Mouse (Mus musculus): ENCODE results near the gene B3gnt9.

B3gnt9 gene

GRCm38 (mm10) chr8:105281821-105282220, 26.9 kb upstream of the B3gnt9 start:
- no peak for DNase-seq

- DNase-seq: no peak
Observed at GRCm38 (mm10) chr8:105280567-105280966, 25.6 kb upstream of the B3gnt9 start.

GRCm38 (mm10) chr8:105278911-105279334, 24.0 kb upstream of the B3gnt9 start:
- DNase-seq: peak; percentile 94

GRCm38 (mm10) chr8:105276292-105277120, 21.6 kb upstream of the B3gnt9 start:
- DNase-seq: peak in 1 of 2 experiments; percentile 43

- no peak for DNase-seq
Observed at GRCm38 (mm10) chr8:105275840-105276239, 20.9 kb upstream of the B3gnt9 start, which contains the start of gene Nol3. Gene Nol3 (plus strand): TSS chr8:105276140.

GRCm38 (mm10) chr8:105275387-105275786, 20.4 kb upstream of the B3gnt9 start:
- no peak for DNase-seq

GRCm38 (mm10) chr8:105270916-105271186, 15.9 kb upstream of the B3gnt9 start:
- DNase-seq: peak in 1 of 2 experiments; percentile 18

- peak in 1 of 2 experiments; percentile 20 for DNase-seq
Observed at GRCm38 (mm10) chr8:105270101-105270915, 15.4 kb upstream of the B3gnt9 start.

- DNase-seq: peak; percentile 69 to 73
Observed at GRCm38 (mm10) chr8:105269461-105269947, 14.6 kb upstream of the B3gnt9 start, which contains the start of gene Hsf4. Gene Hsf4 (plus strand): TSS chr8:105269801.

- no peak for DNase-seq
Observed at GRCm38 (mm10) chr8:105269075-105269458, 14.1 kb upstream of the B3gnt9 start.

GRCm38 (mm10) chr8:105268342-105269074, 13.6 kb upstream of the B3gnt9 start:
- DNase-seq: peak; percentile 74 to 75

- no peak for DNase-seq
Observed at GRCm38 (mm10) chr8:105266775-105267174, 11.8 kb upstream of the B3gnt9 start.

GRCm38 (mm10) chr8:105265128-105265527, 10.2 kb upstream of the B3gnt9 start:
- DNase-seq: no peak

GRCm38 (mm10) chr8:105264024-105264982, 9.3 kb upstream of the B3gnt9 start, which contains the start of the genes Tradd and Fbxl8:
Gene Tradd (minus strand): TSS chr8:105264609.
Gene Fbxl8 (plus strand): TSS chr8:105264648.
- peak; percentile 67 to 74 for DNase-seq

GRCm38 (mm10) chr8:105263244-105263912, 8.4 kb upstream of the B3gnt9 start:
- DNase-seq: no peak

- no peak for DNase-seq
Observed at GRCm38 (mm10) chr8:105261326-105261980, 6.5 kb upstream of the B3gnt9 start.

GRCm38 (mm10) chr8:105260371-105261099, 5.6 kb upstream of the B3gnt9 start:
- no peak for DNase-seq

- peak; percentile 61 to 84 for DNase-seq
Observed at GRCm38 (mm10) chr8:105259721-105260320, 4.9 kb upstream of the B3gnt9 start.

All from cerebellum, adult 18-20 months (tissue).